Mouse (Mus musculus) testis, adult 2 months (tissue): ENCODE results near the gene Babam2.

Experiments
- CTCF ChIP-seq: fragments of 200-500 bp; IDR thresholded peaks from 2 replicates; pipeline ENCODE4 v1.5.1; 2012; ENCODE audit warnings: low read depth, mild to moderate bottlenecking, inconsistent platforms, low read length, moderate library complexity; ENCODE audit not compliant: control insufficient read depth, insufficient read depth, insufficient replicate concordance
- POLR2A ChIP-seq: fragments of 200-500 bp; IDR thresholded peaks from 2 replicates; pipeline ENCODE4 v1.6.1; 2012; ENCODE audit warnings: low read depth, mild to moderate bottlenecking, inconsistent platforms, low read length, moderate library complexity; ENCODE audit not compliant: control insufficient read depth

- no peak for TF ChIP-seq POLR2A
- no peak for TF ChIP-seq CTCF
Observed at GRCm38 (mm10) chr5:32104119-32104990, 406.9 kb downstream of the Babam2 start.
